Mouse (Mus musculus) olfactory bulb, adult 2 months (tissue): Measurements from ENCODE around the gene Notch1.

Experiments
- CTCF ChIP-seq: fragments of 200-500 bp; IDR thresholded peaks from 2 replicates; pipeline ENCODE4 v1.5.1; 2012; ENCODE audit warnings: low read depth, mild to moderate bottlenecking, low read length, moderate library complexity; ENCODE audit not compliant: insufficient read depth
- POLR2A ChIP-seq: fragments of 200-500 bp; IDR thresholded peaks from 2 replicates; pipeline ENCODE4 v1.6.1; 2012; ENCODE audit warnings: mild to moderate bottlenecking, low read depth, low read length, moderate library complexity; ENCODE audit not compliant: insufficient read depth

DNA sequence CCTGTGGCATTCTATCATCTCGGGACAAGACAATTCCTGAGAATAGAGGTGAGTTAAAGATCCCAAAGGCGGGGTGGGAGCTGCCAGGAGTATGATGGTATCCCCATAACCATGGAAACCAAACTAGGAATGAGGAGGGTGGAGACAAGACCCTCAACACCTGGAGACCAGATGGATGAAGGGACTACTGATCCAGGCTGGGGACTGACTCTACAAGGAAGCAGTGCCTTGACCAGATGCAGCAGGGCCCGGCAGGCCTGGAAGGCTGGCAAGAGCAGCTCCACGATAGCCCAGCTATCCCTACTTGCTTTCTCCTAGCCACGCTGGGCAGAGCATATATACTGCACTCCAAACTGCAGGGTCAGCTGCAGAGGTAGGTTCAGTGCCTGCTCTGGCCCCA is 524 bp upstream of the Notch1 start:
- TF ChIP-seq CTCF (no peak), POLR2A (no peak)
